ENCODE assay signal across 15 mouse cellular contexts in the genomic region with DNA sequence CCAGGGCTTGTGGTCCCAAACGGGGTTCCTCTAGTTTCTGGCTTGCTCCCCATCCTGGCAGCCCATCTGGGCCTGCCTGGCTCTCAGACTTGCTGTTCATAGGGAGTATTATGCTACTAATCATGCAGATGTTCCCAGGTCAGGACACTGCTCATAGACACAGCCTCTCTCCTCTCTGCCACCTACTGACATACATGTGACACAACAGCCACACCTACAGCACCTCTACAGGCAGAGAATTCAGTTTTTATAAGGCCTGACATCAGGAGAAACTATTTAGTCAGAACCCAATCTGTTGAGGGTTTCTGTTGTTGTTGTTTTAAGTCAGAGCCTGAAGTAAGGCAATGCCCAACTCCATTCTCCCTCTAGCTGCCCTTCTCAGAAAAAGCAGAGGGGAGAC. TPM values are rescaled to one million over a fixed set of nuclear protein-coding genes. Genes with fewer than 3 reads are reported as not detected.
DNase-seq lines count a peak whose midpoint lies in the region; ATAC-seq and TF ChIP-seq lines count a peak whose summit lies in the region.
"Had no signal": no experiment of that assay in that cellular context is flagged by ENCODE, and none has a peak within 500 bp of the region (broad histone marks: within the 10 kb centered on the region; RNA-seq: fewer than 3 reads in every experiment).

No protein-coding gene starts in this region.

- no peak for TF ChIP-seq EP300 in liver, postnatal 0 days (IDR thresholded peaks at IDR 0.05; ENCODE audit: low read depth)

- H3K27ac ChIP-seq in gastrocnemius, adult 2 months, result no peak overlapping the region
- H3K27ac ChIP-seq in liver, postnatal 0 days (ENCODE audit: low read depth), result no peak overlapping the region
- H3K27ac ChIP-seq: embryonic facial prominence, embryonic 15.5 days; hindbrain, embryonic 14.5 days; stomach, embryonic 15.5 days had no signal

- WGBS in liver, postnatal 0 days (ENCODE audit: insufficient replicate concordance), result 57% methylated on average over 1 of the region's 1 CpGs

- H3K27me3 ChIP-seq in liver, postnatal 0 days (ENCODE audit: insufficient read depth, low read length), result no peaks in the 10 kb centered on the region
- H3K27me3 ChIP-seq: embryonic facial prominence, embryonic 15.5 days; stomach, embryonic 15.5 days had no signal

- H3K4me3 ChIP-seq in gastrocnemius, adult 2 months, result no peak overlapping the region
- no peak overlapping the region for H3K4me3 ChIP-seq in liver, postnatal 0 days (ENCODE audit: low read depth, low read length)
- H3K4me3 ChIP-seq: embryonic facial prominence, embryonic 15.5 days; stomach, embryonic 15.5 days had no signal

- no peak for ATAC-seq in liver, postnatal 0 days
- ATAC-seq in megakaryocyte-erythroid progenitor cell, adult 5-6 weeks (replicated peaks; ENCODE audit: low FRiP score, low TSS enrichment, poor library complexity, severe bottlenecking), result peak; percentile 59

- intact Hi-C loops in gastrocnemius, adult 2 months (cut with DNase I), result no loop called here

- H3K4me1 ChIP-seq in liver, postnatal 0 days (ENCODE audit: insufficient read depth), result no peaks in the 10 kb centered on the region
- H3K4me1 ChIP-seq: embryonic facial prominence, embryonic 15.5 days; stomach, embryonic 15.5 days had no signal

- no peak overlapping the region for H3K9ac ChIP-seq in liver, postnatal 0 days (replicated peaks)
- H3K9ac ChIP-seq: embryonic facial prominence, embryonic 15.5 days; hindbrain, embryonic 14.5 days; stomach, embryonic 15.5 days had no signal

- H3K4me2 ChIP-seq in liver, postnatal 0 days (ENCODE audit: low read depth, low read length), result no peak overlapping the region
- H3K4me2 ChIP-seq: embryonic facial prominence, embryonic 15.5 days; hindbrain, embryonic 14.5 days; stomach, embryonic 15.5 days had no signal

- peaks cover 14% of the 10 kb centered on the region; the same call in 1 of the 2 replicates for H3K36me3 ChIP-seq in liver, postnatal 0 days (replicated peaks; ENCODE audit: insufficient read depth, low read length)

- H3K9me3 ChIP-seq in liver, postnatal 0 days (ENCODE audit: low read length), result no peaks in the 10 kb centered on the region
- H3K9me3 ChIP-seq: embryonic facial prominence, embryonic 15.5 days; stomach, embryonic 15.5 days had no signal

- peak; percentile 11; the same call in 1 of the 2 replicates for TF ChIP-seq CTCF in gastrocnemius, adult 2 months (IDR thresholded peaks at IDR 0.05)
- TF ChIP-seq CTCF in liver, postnatal 0 days (IDR thresholded peaks at IDR 0.05; ENCODE audit: low read depth), result peak; percentile 44; the same call in 1 of the 2 replicates

- no peak for DNase-seq in gastrocnemius, adult 2 months
- no peak for DNase-seq in gastrocnemius, postnatal 10 days
- no peak for DNase-seq in liver, postnatal 0 days
- DNase-seq in liver (no peak), ES-CJ7 (ENCODE audit: low read depth, low spot score) (peak; percentile 31)
- DNase-seq in right cerebral cortex, postnatal 14 days, result no peak
- DNase-seq: cerebellum, adult 11-12 months; heart, adult 11 months; kidney, adult 18-20 months; retina, postnatal 1 day; spleen, adult 18-20 months had no signal

RNA-seq across cellular contexts. Expression of a gene that starts 27.1 kb away (rescaled TPM):
- total RNA-seq in gastrocnemius, adult 2 months (2021), result 10 to 100 TPM; 30.9 to 32.8 TPM
- 10 to 100 TPM; 22.5 to 24.0 TPM for total RNA-seq in gastrocnemius, postnatal 10 days (2021)
- 6.1 and 6.3 TPM in 2 replicates for polyA plus RNA-seq in liver, postnatal 0 days (2015; fragmentation: Nextera tagmentation; extraction: Ambion mirVana)
- total RNA-seq in megakaryocyte-erythroid progenitor cell, adult 5-6 weeks (2014; fragmentation: Nextera tagmentation), result 34.2 and 37.1 TPM in 2 replicates
- 71.7 and 117 TPM in 2 replicates for total RNA-seq in megakaryocyte-erythroid progenitor cell, adult 5-6 weeks (2017)
